Mouse (Mus musculus) layer of hippocampus, postnatal 25 days (tissue): ENCODE results near the gene Psmd11. TPM values are rescaled to one million over a fixed set of nuclear protein-coding genes. Genes with fewer than 3 reads are reported as not detected.
"Not testable (repeated sequence)": the region's sequence is repeated elsewhere in the genome, so short reads cannot be mapped to it uniquely, and the experiment has no call there.

Source experiments
- DNase-seq, 2 experiments: peaks; one replicate each; pipeline ENCODE4 v3.0.0; 2022; ENCODE audit warnings: mixed read lengths in 2 of 2, low spot score in 1 of 2; ENCODE audit errors: extremely low spot score in 1 of 2
- total RNA-seq, 2 experiments: library from RNA; stranded (reverse); gene quantifications; 2 replicates each; pipeline ENCODE4 v1.2.3; 2021

Gene Psmd11
- total RNA-seq, 2 experiments from 2014 or later: 91.5 to 93.1 TPM

GRCm38 (mm10) chr11:80426029-80426813, 2.2 kb upstream of the Psmd11 start:
- DNase-seq: not testable (repeated sequence)

DNA sequence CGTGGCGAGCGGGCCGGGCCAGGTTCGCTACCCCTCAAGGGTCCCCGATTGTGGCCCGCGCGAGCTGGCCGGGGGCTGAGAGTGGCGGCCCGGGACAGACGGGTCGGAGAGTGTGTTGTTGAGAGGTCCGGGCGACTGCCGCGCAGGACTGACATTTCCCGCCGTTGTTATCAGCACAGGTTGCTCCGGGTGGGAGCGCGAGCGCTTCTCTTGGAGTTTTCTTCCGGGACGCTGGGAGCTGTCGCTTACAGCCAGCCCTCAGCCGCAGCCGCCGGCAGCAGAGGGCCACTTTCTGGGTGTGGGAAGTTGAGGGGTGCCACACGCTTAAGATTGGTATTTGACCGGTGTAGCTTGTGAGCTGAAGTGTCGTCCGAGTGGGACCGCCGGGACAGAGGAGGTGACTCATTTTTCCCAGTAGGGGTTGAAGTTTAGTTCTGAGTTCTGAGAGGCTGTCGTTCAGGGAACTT, 627 bp downstream of the Psmd11 start:
- DNase-seq: no peak

DNA sequence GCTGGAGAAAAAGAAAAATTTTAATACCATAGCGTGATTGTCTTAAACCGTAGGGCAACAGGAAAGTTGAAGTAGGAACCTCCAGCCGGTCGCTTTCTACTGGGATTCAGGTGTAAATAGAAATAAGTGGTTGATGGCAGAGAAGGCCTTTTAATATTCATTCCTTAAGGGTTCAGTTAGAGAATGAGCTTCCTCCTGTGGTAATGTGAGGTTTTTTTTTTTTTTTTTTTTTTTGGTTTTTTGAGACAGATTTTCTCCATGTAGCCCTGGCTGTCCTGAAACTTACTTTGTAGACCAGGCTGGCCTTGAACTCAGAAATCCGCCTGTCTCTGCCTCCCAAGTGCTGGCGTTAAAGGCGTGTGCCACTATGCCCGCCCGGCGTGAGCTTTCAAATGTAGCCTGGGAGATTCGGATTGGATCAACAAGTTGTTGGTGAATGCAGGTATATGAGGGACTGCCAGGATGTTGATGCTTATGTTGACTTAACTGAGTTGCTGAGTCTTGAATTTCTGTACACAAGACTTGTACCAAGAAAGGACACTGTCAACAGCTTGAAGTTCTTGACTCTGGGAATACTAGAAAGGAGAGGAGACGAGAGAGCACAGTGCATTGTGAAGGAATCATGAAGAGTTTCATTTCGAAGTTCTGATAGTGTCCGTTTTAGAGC, 1.2 kb downstream of the Psmd11 start:
- no peak for DNase-seq

DNA sequence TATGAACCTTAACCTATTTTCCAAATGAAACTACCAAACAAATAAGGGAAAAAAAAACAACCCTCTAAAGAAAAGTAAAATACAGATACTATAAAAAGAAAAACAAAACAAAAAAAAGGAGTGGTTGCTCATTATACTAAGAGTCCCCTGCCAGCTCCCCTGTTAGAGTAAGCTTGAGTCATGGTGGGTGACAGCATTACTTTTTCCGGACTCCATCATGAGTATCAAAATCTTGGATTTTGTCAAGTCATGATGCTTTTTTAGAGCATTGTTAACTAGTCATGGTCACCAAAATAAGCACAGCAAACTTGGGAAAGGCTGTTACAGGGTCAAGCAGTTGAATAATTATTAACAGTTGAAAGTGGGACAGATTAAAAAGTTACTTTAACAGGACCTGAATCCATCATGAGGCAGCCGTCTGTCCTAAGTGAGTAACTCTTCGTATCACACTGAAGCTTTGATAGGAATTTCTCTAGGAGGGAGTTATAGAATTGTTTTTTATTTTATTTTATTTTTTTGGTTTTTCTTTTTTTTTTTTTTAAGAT, 2.0 kb downstream of the Psmd11 start:
- no peak for DNase-seq

- DNase-seq: no peak
Observed at GRCm38 (mm10) chr11:80446916-80447315, 18.5 kb downstream of the Psmd11 start.

GRCm38 (mm10) chr11:80449859-80450258, 21.4 kb downstream of the Psmd11 start:
- DNase-seq: no peak

DNA sequence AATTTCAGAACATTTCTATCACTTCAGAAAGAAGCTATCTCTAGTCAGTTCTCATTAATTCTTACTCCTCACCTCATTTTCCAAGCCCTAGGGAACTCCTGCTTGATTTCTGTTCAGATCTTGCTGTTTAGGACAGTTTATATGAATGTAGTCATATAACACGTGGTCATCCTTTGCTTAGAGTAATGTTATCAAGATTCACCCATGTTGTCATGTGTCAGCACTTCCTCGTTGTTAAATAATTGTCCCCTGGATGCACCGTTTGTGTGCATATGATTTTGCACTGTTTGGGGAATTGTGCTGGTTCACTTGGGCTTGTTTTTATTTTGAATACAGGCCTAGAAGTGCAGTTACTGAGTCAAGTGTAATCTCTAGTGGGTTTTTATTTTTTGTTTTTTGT, 23.8 kb downstream of the Psmd11 start:
- no peak for DNase-seq

DNA sequence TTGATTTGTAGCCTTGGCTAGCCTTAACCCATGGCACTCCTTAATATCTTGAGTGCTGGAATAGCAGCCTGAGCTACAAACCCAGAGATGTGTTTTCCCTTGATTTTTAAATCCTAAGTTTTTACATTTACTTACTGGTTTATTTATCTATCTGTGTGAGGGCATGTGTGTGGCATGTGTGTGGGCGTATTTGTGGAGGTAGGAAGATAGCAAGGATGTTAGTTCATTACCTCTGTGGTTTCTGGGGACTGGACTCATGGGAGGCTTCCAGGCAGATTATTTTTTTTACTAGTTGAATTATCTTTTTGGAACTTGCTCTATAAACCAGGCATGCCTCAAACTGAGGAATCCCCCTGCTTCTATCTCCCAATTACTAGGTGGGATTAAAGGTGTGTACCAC, 24.8 kb downstream of the Psmd11 start:
- no peak for DNase-seq

GRCm38 (mm10) chr11:80463605-80464130, 35.3 kb downstream of the Psmd11 start:
- not testable (repeated sequence) for DNase-seq

- DNase-seq: peak in 1 of 2 experiments; percentile 22
Observed at GRCm38 (mm10) chr11:80471836-80472605, 43.6 kb downstream of the Psmd11 start.

DNA sequence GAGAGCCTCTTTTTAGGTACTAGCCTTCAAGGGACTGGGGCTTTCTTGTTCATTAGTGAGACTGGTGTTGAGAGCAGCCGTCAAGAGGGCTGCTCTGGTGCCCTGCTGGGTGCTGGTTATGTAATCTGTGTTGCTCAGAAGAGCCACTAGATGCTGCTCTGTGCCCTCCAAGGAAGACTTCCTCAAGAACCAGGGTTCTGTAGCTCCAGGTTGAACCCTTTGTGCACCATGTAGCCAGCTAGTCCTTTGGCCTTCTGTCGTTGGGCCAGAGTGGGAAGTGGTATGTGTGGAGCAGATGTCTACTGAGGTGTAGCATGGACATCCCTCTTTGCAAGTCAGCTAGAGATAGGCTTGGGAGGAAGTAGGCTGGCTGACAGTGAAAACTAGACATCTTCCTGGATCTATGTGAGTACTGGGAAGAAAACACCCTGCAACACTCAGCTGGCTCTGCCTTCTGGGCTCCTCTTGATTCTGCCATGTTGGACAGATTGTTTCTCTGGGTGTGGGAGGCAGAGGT, 45.8 kb downstream of the Psmd11 start:
- DNase-seq: peak in 1 of 2 experiments; percentile 23

DNA sequence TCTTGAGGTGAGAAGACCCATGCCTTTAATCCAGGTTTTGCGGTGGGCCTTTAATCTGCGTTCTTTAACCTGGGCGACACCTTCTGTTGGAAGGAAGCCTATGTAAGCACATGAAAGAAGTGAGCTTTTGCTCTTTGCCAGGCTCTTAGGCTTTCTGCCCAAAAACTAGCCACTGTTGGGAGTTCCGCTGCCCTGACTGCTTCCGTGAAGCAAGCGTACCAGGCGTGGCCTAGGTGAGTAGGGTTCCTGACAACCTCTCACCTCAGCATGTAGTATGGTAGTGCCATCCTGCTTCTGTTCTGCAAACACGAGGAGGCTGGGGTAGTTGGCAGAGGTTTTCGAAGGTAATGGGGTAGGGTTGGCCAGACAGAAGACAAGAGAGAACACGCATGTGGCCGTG, 46.4 kb downstream of the Psmd11 start:
- no peak for DNase-seq

DNA sequence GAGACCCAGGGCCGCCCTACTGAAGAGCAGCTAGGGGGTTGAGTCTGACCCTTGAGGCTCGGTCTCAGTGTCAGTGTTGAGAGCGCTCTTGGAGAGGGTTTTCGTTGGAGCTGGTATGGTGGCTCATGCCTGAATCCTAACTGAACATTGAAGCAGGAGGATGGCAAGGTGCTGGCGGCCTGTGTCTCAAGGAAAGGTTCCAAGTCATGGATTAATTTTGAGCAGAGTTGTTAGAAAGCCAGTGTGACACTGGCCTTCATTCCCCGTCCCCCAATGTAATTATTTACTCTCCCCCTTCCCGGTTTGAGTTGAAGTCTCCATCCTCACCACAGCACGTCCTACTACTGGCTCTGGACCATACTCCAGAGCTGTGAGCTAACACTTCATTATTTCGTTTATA, 47.1 kb downstream of the Psmd11 start:
- DNase-seq: peak in 1 of 2 experiments; percentile 14

DNA sequence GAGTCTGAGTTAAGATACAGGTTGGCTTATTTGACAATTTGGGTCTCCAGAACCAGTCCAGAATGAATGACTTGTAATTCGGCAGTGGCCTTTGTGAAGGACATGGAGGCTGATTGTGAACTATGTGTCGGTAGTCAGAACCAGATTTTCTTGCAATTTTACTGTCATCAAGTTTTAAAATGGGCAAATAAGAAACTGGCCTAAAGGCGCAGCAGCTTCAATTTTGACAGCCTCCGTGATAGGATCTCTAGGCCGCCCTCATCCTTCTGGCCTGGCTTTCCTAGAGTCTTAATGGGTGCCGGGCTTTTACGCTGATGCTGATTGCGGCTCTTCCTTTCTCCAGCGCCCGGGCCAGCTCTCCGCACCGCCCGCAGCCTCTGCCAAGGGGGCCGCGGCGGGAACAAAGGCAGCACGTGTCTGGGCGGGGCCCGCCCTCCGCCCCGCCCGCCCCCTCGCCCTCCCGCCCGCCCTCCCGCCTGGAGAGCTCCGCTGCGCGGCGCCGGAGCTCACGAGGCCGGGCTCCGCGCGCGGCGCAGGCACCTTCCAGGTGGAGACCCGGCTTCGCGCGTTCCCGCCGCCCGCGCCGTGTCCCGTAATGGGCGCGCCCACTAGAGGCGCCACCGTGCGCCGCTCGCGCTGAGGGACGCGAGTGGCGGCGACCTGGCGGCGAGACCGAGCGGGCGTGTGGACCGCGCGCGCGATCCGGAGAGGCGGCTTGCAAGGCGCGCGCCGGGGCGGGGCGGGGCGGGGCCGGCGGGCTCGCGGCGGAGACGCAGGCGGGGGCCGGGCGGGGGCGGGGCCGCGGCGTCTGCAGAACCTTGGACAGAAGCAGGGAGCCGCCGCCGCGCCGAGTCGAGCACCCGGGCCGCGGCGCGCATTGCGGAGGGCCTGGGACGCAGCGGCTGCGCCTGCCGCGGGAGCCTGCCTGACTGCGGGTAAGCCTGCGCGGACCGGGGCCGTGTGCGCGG, 48.1 kb downstream of the Psmd11 start, which contains the start of gene Cdk5r1:
Gene Cdk5r1, plus strand, starts transcription at position 802 of the 968 bp plus-strand sequence.
- peak; percentile 78 to 91 for DNase-seq

- DNase-seq: peak in 1 of 2 experiments; percentile 54
Observed at GRCm38 (mm10) chr11:80477341-80478199, 49.2 kb downstream of the Psmd11 start.

DNA sequence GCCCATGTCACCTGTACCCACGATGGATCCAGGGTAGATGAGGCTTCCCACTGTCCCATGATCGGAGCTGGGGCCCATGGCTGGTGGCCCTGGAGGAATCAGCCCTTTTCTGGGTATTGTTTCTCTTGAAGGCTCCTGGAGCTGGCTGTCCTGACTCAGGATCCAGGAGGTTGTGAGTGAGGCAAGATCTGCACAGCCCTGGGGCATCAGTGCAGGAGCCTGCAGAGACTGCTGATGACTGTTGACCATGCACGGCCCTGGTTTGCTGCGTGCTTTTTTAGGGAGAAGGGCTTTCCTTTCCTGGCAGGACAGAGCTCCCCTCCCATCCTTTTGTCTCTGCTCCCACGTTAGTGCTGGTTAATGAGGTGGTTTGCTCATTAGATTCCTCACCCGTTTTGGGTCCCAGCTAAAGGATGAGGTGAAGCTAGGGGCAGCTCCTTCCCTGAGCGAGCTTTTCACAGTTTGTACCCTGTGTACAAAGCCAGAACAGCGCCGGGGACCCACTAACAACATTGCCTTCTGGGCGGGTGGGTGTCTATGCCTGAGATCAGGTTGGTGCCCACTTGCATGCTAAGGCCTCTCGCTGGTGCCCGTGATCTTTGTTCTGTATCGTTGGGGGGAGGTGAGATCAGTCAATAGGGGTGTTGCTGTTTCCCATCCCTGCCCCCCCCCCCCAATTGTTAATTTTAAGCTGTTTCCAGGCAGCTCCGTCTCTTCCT, 50.4 kb downstream of the Psmd11 start:
- DNase-seq: peak in 1 of 2 experiments; percentile 24

- DNase-seq: peak in 1 of 2 experiments; percentile 19
Observed at GRCm38 (mm10) chr11:80479425-80479824, 51.0 kb downstream of the Psmd11 start.
